Mouse (Mus musculus) lung, postnatal 0 days (tissue): Measurements from ENCODE around the gene Prss16.

Experiments used
- CTCF ChIP-seq: IDR thresholded peaks from 2 replicates; pipeline ENCODE4 v1.5.1; 2016; ENCODE audit warnings: antibody characterized with exemption, mild to moderate bottlenecking
- EP300 ChIP-seq: IDR thresholded peaks from 2 replicates; pipeline ENCODE4 v1.6.1; 2016; ENCODE audit warnings: antibody characterized with exemption, mild to moderate bottlenecking, control low read depth

DNA sequence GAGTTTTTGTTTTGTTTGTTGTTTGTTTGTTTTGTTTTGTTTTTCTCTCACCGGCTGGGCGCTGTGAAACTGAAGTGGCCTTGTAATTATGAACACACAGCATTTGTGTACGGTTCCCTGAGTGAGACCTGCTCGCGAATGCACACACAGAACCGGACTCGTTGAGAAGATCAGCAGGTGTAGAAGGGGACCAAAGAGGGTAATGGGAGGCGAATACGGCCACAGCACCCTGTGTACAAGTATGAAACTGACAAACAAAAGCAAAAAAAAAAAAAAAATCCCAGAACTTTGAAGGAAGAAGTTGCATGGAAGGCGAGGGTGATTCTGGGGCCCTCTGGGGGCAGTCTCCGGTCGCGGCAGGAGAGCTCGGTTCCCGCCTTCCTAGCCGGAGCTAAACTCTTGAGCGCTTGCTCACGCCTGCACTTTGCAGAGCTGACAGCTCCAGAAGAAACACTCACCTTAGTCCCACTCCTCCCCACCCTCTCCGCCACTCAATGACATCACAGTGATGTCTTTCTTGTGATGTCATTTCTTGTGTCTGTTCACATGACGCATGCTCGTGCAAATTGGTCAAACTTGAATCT, 14.1 kb downstream of the Prss16 start:
- TF ChIP-seq CTCF (peak; percentile 33), EP300 (no peak)
